Mouse (Mus musculus): ENCODE measurements around the gene Ulk4. TPM values are rescaled to one million over a fixed set of nuclear protein-coding genes. Genes with fewer than 3 reads are reported as not detected.

Gene Ulk4
- polyA plus RNA-seq, 1 experiment from 2014 or later: 177 TPM

- 24% methylated on average over 15 of the region's 15 CpGs for WGBS
- Histone ChIP-seq H3K36me3 (ENCODE audit: poor library complexity, severe bottlenecking) (0 out of 2 replicates have a peak, but pooled peaks cover 2% of the 10 kb centered on the region), H3K9ac (no peak overlapping the region), H3K4me3 (no peak overlapping the region), H3K27me3 (no peaks in the 10 kb centered on the region), H3K27ac (peak overlapping the region; percentile 54), H3K4me1 (peaks cover 69% of the 10 kb centered on the region), H3K9me3 (replicated peaks) (no peaks in the 10 kb centered on the region), H3K4me2 (0 out of 2 replicates have a peak overlapping the region, but pooled peaks have one; percentile 4)
- peak; percentile 46; the same call in 1 of the 2 replicates for ATAC-seq
Measured at GRCm38 (mm10) chr9:120989806-120990700, 286.9 kb downstream of the Ulk4 start.

GRCm38 (mm10) chr9:120988088-120988487 is 288.9 kb downstream of the Ulk4 start:
- ATAC-seq: peak; percentile 61
- Histone ChIP-seq H3K4me2 (no peak overlapping the region), H3K27ac (peak overlapping the region; percentile 72), H3K9me3 (replicated peaks) (no peaks in the 10 kb centered on the region), H3K9ac (no peak overlapping the region), H3K4me1 (peaks cover 51% of the 10 kb centered on the region), H3K27me3 (no peaks in the 10 kb centered on the region), H3K36me3 (ENCODE audit: poor library complexity, severe bottlenecking) (0 out of 2 replicates have a peak, but pooled peaks cover 2% of the 10 kb centered on the region), H3K4me3 (no peak overlapping the region)
- WGBS: 46% methylated on average over 9 of the region's 9 CpGs

- Histone ChIP-seq H3K4me2 (no peak overlapping the region), H3K9ac (no peak overlapping the region), H3K27me3 (no peaks in the 10 kb centered on the region), H3K4me3 (no peak overlapping the region), H3K27ac (no peak overlapping the region), H3K9me3 (replicated peaks) (no peaks in the 10 kb centered on the region), H3K36me3 (ENCODE audit: poor library complexity, severe bottlenecking) (peaks cover 2% of the 10 kb centered on the region; the same call in 1 of the 2 replicates), H3K4me1 (peaks cover 46% of the 10 kb centered on the region)
- ATAC-seq: no peak
- 89% methylated on average over 4 of the region's 4 CpGs for WGBS
Measured at GRCm38 (mm10) chr9:120986994-120987393, 290.0 kb downstream of the Ulk4 start.

- ATAC-seq: no peak
- 93% methylated on average over 3 of the region's 3 CpGs for WGBS
- H3K4me2 ChIP-seq: no peak overlapping the region
- no peaks in the 10 kb centered on the region for H3K9me3 ChIP-seq (replicated peaks)
- peaks cover 2% of the 10 kb centered on the region; the same call in 1 of the 2 replicates for H3K36me3 ChIP-seq (ENCODE audit: poor library complexity, severe bottlenecking)
- no peak overlapping the region for H3K9ac ChIP-seq
- no peaks in the 10 kb centered on the region for H3K27me3 ChIP-seq
- H3K4me1 ChIP-seq: peaks cover 54% of the 10 kb centered on the region
- no peak overlapping the region for H3K4me3 ChIP-seq
- no peak overlapping the region for H3K27ac ChIP-seq
Measured at GRCm38 (mm10) chr9:120986255-120986654, 290.7 kb downstream of the Ulk4 start.

- 95% methylated on average over 5 of the region's 5 CpGs for WGBS
- Histone ChIP-seq H3K4me3 (no peak overlapping the region), H3K4me2 (no peak overlapping the region), H3K4me1 (peaks cover 54% of the 10 kb centered on the region), H3K27me3 (no peaks in the 10 kb centered on the region), H3K36me3 (ENCODE audit: poor library complexity, severe bottlenecking) (peaks cover 2% of the 10 kb centered on the region; the same call in 1 of the 2 replicates), H3K9ac (no peak overlapping the region), H3K9me3 (replicated peaks) (no peaks in the 10 kb centered on the region), H3K27ac (no peak overlapping the region)
- ATAC-seq: no peak
Measured at GRCm38 (mm10) chr9:120985524-120985923, 291.5 kb downstream of the Ulk4 start.

GRCm38 (mm10) chr9:120985009-120985408 is 292.0 kb downstream of the Ulk4 start:
- no peaks in the 10 kb centered on the region for H3K9me3 ChIP-seq (replicated peaks)
- no peak for ATAC-seq
- WGBS: 96% methylated on average over 5 of the region's 5 CpGs
- H3K9ac ChIP-seq: no peak overlapping the region
- no peak overlapping the region for H3K27ac ChIP-seq
- peaks cover 2% of the 10 kb centered on the region; the same call in 1 of the 2 replicates for H3K36me3 ChIP-seq (ENCODE audit: poor library complexity, severe bottlenecking)
- no peaks in the 10 kb centered on the region for H3K27me3 ChIP-seq
- H3K4me1 ChIP-seq: peaks cover 50% of the 10 kb centered on the region
- H3K4me2 ChIP-seq: no peak overlapping the region
- no peak overlapping the region for H3K4me3 ChIP-seq

GRCm38 (mm10) chr9:120984509-120984908 is 292.5 kb downstream of the Ulk4 start:
- Histone ChIP-seq H3K4me3 (no peak overlapping the region), H3K36me3 (ENCODE audit: poor library complexity, severe bottlenecking) (peaks cover 2% of the 10 kb centered on the region; the same call in 1 of the 2 replicates), H3K4me2 (no peak overlapping the region), H3K4me1 (peaks cover 45% of the 10 kb centered on the region), H3K9ac (no peak overlapping the region), H3K9me3 (replicated peaks) (no peaks in the 10 kb centered on the region), H3K27me3 (no peaks in the 10 kb centered on the region), H3K27ac (no peak overlapping the region)
- no peak for ATAC-seq
- WGBS: 86% methylated on average over 5 of the region's 5 CpGs

- Histone ChIP-seq H3K9me3 (replicated peaks) (no peaks in the 10 kb centered on the region), H3K36me3 (ENCODE audit: poor library complexity, severe bottlenecking) (peaks cover 2% of the 10 kb centered on the region; the same call in 1 of the 2 replicates), H3K27ac (no peak overlapping the region), H3K4me2 (no peak overlapping the region), H3K4me1 (peaks cover 39% of the 10 kb centered on the region), H3K27me3 (no peaks in the 10 kb centered on the region), H3K4me3 (no peak overlapping the region), H3K9ac (no peak overlapping the region)
- ATAC-seq: no peak
- WGBS: 92% methylated on average over 8 of the region's 8 CpGs
Measured at GRCm38 (mm10) chr9:120983849-120984248, 293.1 kb downstream of the Ulk4 start.

GRCm38 (mm10) chr9:120981777-120982176 is 295.2 kb downstream of the Ulk4 start:
- Histone ChIP-seq H3K27me3 (no peaks in the 10 kb centered on the region), H3K4me2 (no peak overlapping the region), H3K4me1 (peaks cover 18% of the 10 kb centered on the region), H3K9me3 (replicated peaks) (no peaks in the 10 kb centered on the region), H3K9ac (no peak overlapping the region), H3K36me3 (ENCODE audit: poor library complexity, severe bottlenecking) (peaks cover 2% of the 10 kb centered on the region; the same call in 1 of the 2 replicates), H3K27ac (no peak overlapping the region), H3K4me3 (no peak overlapping the region)
- WGBS: 82% methylated on average over 7 of the region's 7 CpGs
- ATAC-seq: no peak

GRCm38 (mm10) chr9:120976856-120977255 is 300.1 kb downstream of the Ulk4 start:
- Histone ChIP-seq H3K4me1 (peaks cover 22% of the 10 kb centered on the region), H3K4me3 (no peak overlapping the region), H3K9me3 (replicated peaks) (no peaks in the 10 kb centered on the region), H3K27me3 (no peaks in the 10 kb centered on the region), H3K9ac (no peak overlapping the region), H3K4me2 (no peak overlapping the region), H3K36me3 (ENCODE audit: poor library complexity, severe bottlenecking) (peaks cover 5% of the 10 kb centered on the region; the same call in 1 of the 2 replicates), H3K27ac (no peak overlapping the region)
- ATAC-seq: no peak
- 92% methylated on average over 4 of the region's 4 CpGs for WGBS

- peak; percentile 55; the same call in 1 of the 2 replicates for ATAC-seq
- WGBS: 64% methylated on average over 5 of the region's 5 CpGs
- H3K27me3 ChIP-seq: no peaks in the 10 kb centered on the region
- no peak overlapping the region for H3K4me2 ChIP-seq
- no peak overlapping the region for H3K27ac ChIP-seq
- H3K4me3 ChIP-seq: no peak overlapping the region
- H3K36me3 ChIP-seq (ENCODE audit: poor library complexity, severe bottlenecking): peaks cover 5% of the 10 kb centered on the region; the same call in 1 of the 2 replicates
- no peaks in the 10 kb centered on the region for H3K9me3 ChIP-seq (replicated peaks)
- H3K9ac ChIP-seq: no peak overlapping the region
- H3K4me1 ChIP-seq: peaks cover 15% of the 10 kb centered on the region
Measured at GRCm38 (mm10) chr9:120976158-120976557, 300.8 kb downstream of the Ulk4 start.

GRCm38 (mm10) chr9:120974209-120974608 is 302.8 kb downstream of the Ulk4 start:
- WGBS: 93% methylated on average over 2 of the region's 2 CpGs
- no peak for ATAC-seq
- Histone ChIP-seq H3K4me2 (no peak overlapping the region), H3K27ac (no peak overlapping the region), H3K4me1 (peaks cover 7% of the 10 kb centered on the region), H3K27me3 (no peaks in the 10 kb centered on the region), H3K9ac (no peak overlapping the region), H3K36me3 (ENCODE audit: poor library complexity, severe bottlenecking) (peaks cover 13% of the 10 kb centered on the region), H3K4me3 (no peak overlapping the region), H3K9me3 (replicated peaks) (no peaks in the 10 kb centered on the region)

Data from forebrain, embryonic 13.5 days (tissue).